Mouse (Mus musculus): ENCODE data around the gene Mest. TPM values are rescaled to one million over a fixed set of nuclear protein-coding genes. Genes with fewer than 3 reads are reported as not detected.

The Mest gene
- total and polyA plus RNA-seq, 2 experiments from 2014 or later: 146 to 212 TPM

DNA sequence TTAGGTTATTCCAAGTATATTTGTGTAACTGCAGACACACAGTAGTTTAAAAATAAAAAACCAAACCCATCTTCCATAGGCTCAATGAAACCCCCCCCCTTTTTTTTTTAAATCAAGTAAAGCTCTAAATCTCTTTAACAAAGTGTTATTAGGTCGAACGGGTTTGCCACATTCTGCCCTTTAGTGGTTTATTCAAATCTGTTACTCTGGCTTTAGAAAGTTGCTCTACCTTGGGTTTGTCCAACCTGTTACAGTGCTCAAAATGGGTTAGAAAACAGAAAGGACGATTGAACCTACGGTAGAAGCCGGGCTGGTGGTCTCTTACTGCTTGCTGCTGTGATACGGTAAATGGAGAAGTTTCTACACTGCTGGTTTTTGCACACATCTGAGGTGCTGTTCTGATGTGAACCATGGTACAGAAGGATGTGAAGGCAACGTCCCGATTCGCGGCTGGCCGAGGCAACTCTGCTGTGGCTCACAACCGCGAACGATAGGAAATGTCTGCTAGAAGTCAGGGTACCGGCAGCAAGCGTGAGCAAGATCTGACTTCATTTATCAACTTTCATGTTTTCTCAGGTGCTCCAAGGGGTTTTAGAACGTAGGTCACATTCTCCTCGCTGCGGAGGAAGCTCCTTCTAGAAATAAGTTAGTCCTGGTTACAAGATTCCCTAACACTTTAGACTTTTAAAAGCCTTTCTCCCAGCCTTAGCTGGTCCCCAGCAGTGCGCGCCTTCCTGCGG, 11.8 kb downstream of the Mest start:
- 0 out of 2 replicates have a peak, but pooled peaks cover 30% of the 10 kb centered on the region for H3K9me3 ChIP-seq (ENCODE audit: low read length)
- H3K36me3 ChIP-seq (ENCODE audit: insufficient read depth): no peaks in the 10 kb centered on the region
- no peaks in the 10 kb centered on the region for H3K27me3 ChIP-seq (ENCODE audit: insufficient read depth, low read length)
- DNase-seq (no peak), ATAC-seq (no peak)
- H3K4me2 ChIP-seq (ENCODE audit: low read depth): peak overlapping the region; percentile 62; the same call in 1 of the 2 replicates
- peaks cover 5% of the 10 kb centered on the region; the same call in 1 of the 2 replicates for H3K4me1 ChIP-seq (ENCODE audit: insufficient read depth)
- no peak for TF ChIP-seq CTCF (IDR thresholded peaks at IDR 0.05; ENCODE audit: low read depth)
- 52% methylated on average over 22 of the region's 22 CpGs for WGBS
- H3K4me3 ChIP-seq (ENCODE audit: low read depth, low read length): 0 out of 2 replicates have a peak overlapping the region, but pooled peaks have one; percentile 7
- H3K27ac ChIP-seq (ENCODE audit: low read depth, low read length): peak overlapping the region; percentile 48; the same call in 1 of the 2 replicates
- H3K9ac ChIP-seq: no peak overlapping the region

DNA sequence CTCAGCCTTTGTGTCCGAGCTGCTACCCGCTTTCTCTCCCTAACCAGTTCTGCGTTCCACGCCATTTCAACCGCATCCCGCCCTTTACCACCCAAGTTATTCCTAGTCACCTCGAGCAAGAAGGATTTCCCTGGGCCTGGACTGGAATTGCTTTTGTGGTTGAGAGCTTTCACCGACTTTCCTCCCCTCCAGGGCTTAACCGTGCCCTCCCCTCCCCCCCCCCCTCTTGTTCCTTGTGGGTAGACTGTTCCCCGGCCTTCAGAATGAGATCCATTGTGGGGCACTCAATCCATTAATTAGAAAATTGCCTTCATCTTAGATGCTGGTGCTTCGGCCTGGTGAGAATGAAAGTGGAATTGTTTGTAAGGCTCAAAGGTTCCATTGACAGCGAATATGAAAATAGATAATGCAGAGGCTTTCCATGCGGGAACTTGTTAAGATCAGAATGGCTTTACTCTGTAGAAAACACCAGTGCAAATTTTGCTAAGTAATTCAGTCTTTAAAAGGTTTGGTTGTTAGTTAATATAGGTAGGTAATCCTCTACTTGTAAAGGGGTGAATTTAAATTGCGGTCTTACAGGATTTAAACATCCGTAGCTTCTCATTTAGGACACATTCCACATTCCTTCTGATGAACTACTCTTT, 12.5 kb downstream of the Mest start:
- 0 out of 2 replicates have a peak overlapping the region, but pooled peaks have one; percentile 7 for H3K4me3 ChIP-seq (ENCODE audit: low read depth, low read length)
- peak overlapping the region; percentile 62; the same call in 1 of the 2 replicates for H3K4me2 ChIP-seq (ENCODE audit: low read depth)
- no peak for ATAC-seq
- TF ChIP-seq CTCF (IDR thresholded peaks at IDR 0.05; ENCODE audit: low read depth): no peak
- H3K9me3 ChIP-seq (ENCODE audit: low read length): 0 out of 2 replicates have a peak, but pooled peaks cover 30% of the 10 kb centered on the region
- peaks cover 5% of the 10 kb centered on the region; the same call in 1 of the 2 replicates for H3K4me1 ChIP-seq (ENCODE audit: insufficient read depth)
- H3K9ac ChIP-seq: no peak overlapping the region; the same call in 1 of the 2 replicates
- no peaks in the 10 kb centered on the region for H3K36me3 ChIP-seq (ENCODE audit: insufficient read depth)
- H3K27ac ChIP-seq (ENCODE audit: low read depth, low read length): peak overlapping the region; percentile 48; the same call in 1 of the 2 replicates
- no peaks in the 10 kb centered on the region for H3K27me3 ChIP-seq (ENCODE audit: insufficient read depth, low read length)
- DNase-seq: no peak
- WGBS: 50% methylated on average over 15 of the region's 15 CpGs

DNA sequence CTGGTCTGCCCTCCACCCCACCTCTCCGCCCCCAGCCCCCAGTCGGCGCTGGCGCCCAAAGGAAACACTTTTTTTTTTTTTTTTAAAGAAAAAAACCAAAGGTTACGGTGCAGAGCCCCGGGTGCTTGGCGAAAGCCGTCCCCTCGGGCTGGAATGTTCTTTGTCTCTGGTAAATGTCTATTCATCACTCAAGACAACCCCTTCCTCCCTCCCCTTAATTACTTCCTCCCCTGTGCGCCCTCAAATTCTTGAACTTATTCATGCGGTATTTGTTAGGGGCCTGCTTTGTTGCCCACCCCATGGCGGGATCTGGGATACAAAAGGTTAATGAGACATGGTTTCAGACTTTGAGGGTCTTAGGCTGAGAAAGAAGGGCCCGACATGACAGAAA, 13.0 kb downstream of the Mest start:
- Histone ChIP-seq H3K9ac (peak overlapping the region; percentile 14; the same call in 1 of the 2 replicates), H3K4me1 (ENCODE audit: insufficient read depth) (peaks cover 5% of the 10 kb centered on the region; the same call in 1 of the 2 replicates), H3K9me3 (ENCODE audit: low read length) (0 out of 2 replicates have a peak, but pooled peaks cover 30% of the 10 kb centered on the region), H3K27ac (ENCODE audit: low read depth, low read length) (peak overlapping the region; percentile 41), H3K36me3 (ENCODE audit: insufficient read depth) (no peaks in the 10 kb centered on the region), H3K4me2 (ENCODE audit: low read depth) (peak overlapping the region; percentile 62), H3K4me3 (ENCODE audit: low read depth, low read length) (peak overlapping the region; percentile 55; the same call in 1 of the 2 replicates), H3K27me3 (ENCODE audit: insufficient read depth, low read length) (no peaks in the 10 kb centered on the region)
- no peak for TF ChIP-seq CTCF (IDR thresholded peaks at IDR 0.05; ENCODE audit: low read depth)
- no peak for DNase-seq
- no peak for ATAC-seq
- WGBS: 51% methylated on average over 13 of the region's 13 CpGs

DNA sequence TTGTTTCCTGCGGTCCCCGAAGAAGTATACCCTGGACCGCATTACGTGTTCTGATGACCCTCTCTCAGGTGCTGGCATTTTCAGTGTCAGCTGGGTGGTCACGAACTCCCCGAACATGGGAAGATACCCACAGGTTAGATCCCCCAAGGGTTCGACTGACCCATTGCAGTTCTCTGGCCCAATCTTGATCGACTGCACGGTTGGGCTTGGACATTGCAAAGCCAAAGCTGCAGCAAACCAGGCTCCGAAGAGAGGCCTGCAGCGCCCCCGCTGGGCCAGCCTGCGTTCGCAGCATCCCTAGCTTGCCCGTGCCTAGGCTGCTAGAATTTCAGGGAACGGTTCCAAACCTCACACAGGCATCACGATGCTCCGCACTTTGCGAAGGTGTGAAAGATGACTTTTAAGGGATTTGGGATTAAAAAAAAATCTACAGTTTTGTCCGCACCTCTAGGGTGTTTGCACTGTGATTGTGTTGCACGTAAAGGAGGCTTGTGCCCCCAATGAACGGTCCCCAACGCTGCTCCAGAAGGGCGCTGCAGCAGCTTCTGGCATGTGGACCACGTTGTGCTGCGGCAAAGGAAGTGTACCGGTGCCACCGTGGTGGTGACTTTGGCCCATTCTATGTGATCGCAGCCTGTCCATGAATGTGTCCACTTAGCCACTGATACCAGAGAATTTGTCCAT, 13.7 kb downstream of the Mest start:
- no peaks in the 10 kb centered on the region for H3K27me3 ChIP-seq (ENCODE audit: insufficient read depth, low read length)
- H3K9ac ChIP-seq: peak overlapping the region; percentile 71
- H3K4me2 ChIP-seq (ENCODE audit: low read depth): peak overlapping the region; percentile 62
- ATAC-seq (peak; percentile 78), DNase-seq (peak; percentile 92)
- peaks cover 5% of the 10 kb centered on the region; the same call in 1 of the 2 replicates for H3K4me1 ChIP-seq (ENCODE audit: insufficient read depth)
- WGBS: 53% methylated on average over 29 of the region's 29 CpGs
- TF ChIP-seq CTCF (IDR thresholded peaks at IDR 0.05; ENCODE audit: low read depth): peak; percentile 79
- H3K36me3 ChIP-seq (ENCODE audit: insufficient read depth): no peaks in the 10 kb centered on the region
- H3K27ac ChIP-seq (ENCODE audit: low read depth, low read length): peak overlapping the region; percentile 86
- 0 out of 2 replicates have a peak, but pooled peaks cover 30% of the 10 kb centered on the region for H3K9me3 ChIP-seq (ENCODE audit: low read length)
- H3K4me3 ChIP-seq (ENCODE audit: low read depth, low read length): peak overlapping the region; percentile 55

DNA sequence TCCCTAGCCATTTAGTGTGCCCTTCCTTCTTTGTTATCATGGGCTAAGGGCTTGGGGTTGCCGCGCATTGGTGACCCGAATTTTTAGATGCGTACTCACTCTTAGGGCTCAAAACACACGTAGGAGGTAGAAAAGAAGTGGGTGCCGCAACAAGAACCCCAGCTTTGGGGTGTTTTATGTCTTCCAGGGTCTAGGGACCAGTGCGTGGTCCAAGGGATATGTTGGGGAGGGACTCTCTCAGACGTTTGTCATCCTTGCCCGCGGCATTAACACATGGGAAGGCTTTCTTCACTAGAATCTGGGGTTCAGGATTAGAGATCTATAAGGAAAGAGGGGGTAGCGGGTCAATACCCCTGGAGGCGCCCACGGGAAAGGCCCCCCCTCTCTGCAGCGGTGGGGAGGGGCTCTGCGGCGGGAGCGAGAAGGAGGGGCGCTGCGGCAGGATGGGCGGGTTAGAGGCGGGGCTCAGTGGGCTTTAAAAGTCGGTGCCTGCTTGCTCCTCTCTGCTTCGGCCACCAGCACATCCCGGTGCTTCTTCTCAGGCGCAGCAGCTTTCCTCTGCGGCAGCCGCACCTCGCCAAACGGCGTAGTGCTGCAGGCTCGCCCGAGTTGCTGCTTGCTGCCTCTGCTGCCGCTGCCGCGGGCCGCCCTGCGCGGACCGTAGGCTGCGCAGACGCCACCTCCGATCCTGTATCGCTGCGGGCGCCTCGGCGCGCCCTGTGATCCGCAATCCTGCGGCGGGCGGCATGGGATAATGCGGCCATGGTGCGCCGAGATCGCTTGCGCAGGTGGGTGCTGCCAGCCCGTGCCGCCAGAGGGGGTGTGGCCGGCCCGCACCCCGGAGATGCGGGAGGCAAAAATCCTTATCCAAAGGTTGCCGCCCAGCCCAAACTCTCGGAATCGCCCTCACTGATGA, 14.5 kb downstream of the Mest start:
- DNase-seq: peak; percentile 88
- Histone ChIP-seq H3K4me3 (ENCODE audit: low read depth, low read length) (peak overlapping the region; percentile 55), H3K9me3 (ENCODE audit: low read length) (0 out of 2 replicates have a peak, but pooled peaks cover 30% of the 10 kb centered on the region), H3K9ac (peak overlapping the region; percentile 71), H3K27me3 (ENCODE audit: insufficient read depth, low read length) (no peaks in the 10 kb centered on the region), H3K36me3 (ENCODE audit: insufficient read depth) (peaks cover 7% of the 10 kb centered on the region; the same call in 1 of the 2 replicates), H3K27ac (ENCODE audit: low read depth, low read length) (peak overlapping the region; percentile 86), H3K4me2 (ENCODE audit: low read depth) (peak overlapping the region; percentile 62), H3K4me1 (ENCODE audit: insufficient read depth) (peaks cover 5% of the 10 kb centered on the region; the same call in 1 of the 2 replicates)
- no peak; the same call in 1 of the 2 replicates for TF ChIP-seq CTCF (IDR thresholded peaks at IDR 0.05; ENCODE audit: low read depth)
- peak; percentile 83 for ATAC-seq
- 66% methylated on average over 64 of the region's 66 CpGs for WGBS
